Mouse (Mus musculus) heart, postnatal 0 days (tissue): ENCODE measurements around the gene Kremen2.

Experiments used
- CTCF ChIP-seq: IDR thresholded peaks from 2 replicates; pipeline ENCODE4 v1.5.1; 2016; ENCODE audit warnings: antibody characterized with exemption, control low read depth, low read depth
- EP300 ChIP-seq: IDR thresholded peaks from 2 replicates; pipeline ENCODE4 v1.6.1; 2016; ENCODE audit warnings: antibody characterized with exemption, low read depth

DNA sequence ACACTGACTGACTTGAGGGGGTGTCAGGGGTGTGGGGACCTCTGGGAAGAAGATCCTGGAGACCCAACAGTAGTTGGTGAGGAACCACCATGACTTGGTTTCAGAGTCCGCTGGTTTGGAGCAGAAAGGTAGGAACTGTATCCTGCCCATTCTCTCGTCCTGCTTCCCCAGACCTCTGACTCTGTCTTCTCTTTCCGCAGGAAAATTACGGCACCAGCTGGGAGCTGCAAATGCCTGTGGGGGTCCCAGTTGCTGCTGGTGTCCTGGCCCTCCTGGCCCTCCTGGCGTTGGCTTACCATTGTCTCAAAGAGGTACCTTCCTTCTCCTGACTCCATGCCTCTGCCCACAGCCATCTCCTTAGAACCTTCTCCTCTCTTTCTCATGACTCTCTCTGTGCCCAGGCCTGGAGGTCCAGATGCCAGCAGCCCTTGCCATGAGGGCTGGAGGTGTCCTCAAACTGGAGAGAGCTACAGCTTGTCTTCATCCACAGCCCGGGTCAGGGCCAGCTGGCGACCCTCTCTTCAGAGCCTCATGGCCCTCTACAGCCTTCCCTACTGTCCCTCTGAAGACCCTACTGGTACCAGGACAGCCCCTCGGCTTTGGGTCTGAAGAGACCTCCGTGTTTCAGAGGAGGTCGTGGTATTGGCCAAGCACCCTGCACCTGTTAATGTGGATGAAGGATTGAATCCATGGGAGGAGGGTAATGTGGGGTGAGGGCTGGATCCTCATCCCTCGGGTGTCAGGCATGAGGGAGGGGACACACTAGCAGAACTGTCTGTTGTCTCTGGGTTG, 4.0 kb upstream of the Kremen2 start:
- TF ChIP-seq CTCF (no peak), EP300 (no peak)
